Mouse (Mus musculus): ENCODE measurements around the gene Dnajc8. TPM values are rescaled to one million over a fixed set of nuclear protein-coding genes. Genes with fewer than 3 reads are reported as not detected.

Dnajc8 gene
- polyA plus RNA-seq, 1 experiment from 2014 or later = 217 TPM

DNA sequence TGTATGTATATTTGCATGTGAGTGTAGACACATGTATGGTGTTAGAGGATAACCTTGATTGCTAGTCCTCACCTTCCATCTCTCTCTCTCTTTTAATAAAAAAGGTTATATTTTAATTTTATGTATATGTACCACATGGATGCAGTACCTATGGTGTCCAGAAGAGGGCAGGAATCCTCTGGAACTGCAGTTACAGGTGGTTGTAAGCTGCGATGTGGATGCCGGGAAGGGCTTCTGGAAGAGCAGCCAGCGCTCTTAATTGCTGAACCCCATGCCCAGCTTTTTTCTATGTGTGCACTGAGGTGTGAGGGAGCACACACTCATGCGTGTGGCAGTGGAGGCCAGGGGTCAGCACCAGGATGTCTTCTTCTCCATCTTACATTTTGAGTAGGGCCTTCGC lies 33.8 kb downstream of the Dnajc8 start:
- no peaks in the 10 kb centered on the region for H3K4me1 ChIP-seq (replicated peaks; ENCODE audit: control insufficient read depth, insufficient read depth, low read length)
- H3K9me3 ChIP-seq (ENCODE audit: control insufficient read depth, low read length) = no peaks in the 10 kb centered on the region
- no peak for ATAC-seq (replicated peaks; ENCODE audit: low FRiP score)
- 91% methylated on average over 5 of the region's 5 CpGs for WGBS
- H3K36me3 ChIP-seq (ENCODE audit: control insufficient read depth, insufficient read depth, low read length) = no peaks in the 10 kb centered on the region
- no peaks in the 10 kb centered on the region for H3K27me3 ChIP-seq (ENCODE audit: control insufficient read depth, insufficient read depth, low read length)
- no peak overlapping the region for H3K4me2 ChIP-seq (ENCODE audit: low read depth, low read length, severe bottlenecking)
- no peak for DNase-seq (ENCODE audit: low spot score)
- H3K27ac ChIP-seq (ENCODE audit: low read depth, low read length) = no peak overlapping the region
- no peak overlapping the region for H3K4me3 ChIP-seq (ENCODE audit: low read depth, low read length)
- no peak overlapping the region for H3K9ac ChIP-seq (ENCODE audit: low read length)

DNA sequence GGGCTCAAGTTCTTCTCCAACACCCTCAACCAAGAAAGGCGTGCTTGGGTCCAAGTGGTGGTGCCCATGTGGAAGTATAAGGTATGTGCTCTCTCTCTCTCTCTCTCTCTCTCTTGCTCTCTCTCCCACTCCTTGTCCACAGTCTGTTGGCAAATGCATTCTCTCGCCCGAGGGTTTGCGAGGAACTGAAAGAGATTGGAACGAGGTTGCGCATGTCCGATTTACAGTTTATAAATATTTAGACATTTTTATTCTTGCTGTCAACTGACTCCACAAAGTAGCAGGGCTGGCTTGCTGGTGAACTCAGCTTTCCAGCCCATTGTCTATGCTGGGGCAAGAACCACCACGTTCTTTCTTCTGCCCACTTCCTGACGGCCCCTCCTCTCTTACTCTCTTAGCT lies 35.8 kb downstream of the Dnajc8 start:
- H3K4me2 ChIP-seq (ENCODE audit: low read depth, low read length, severe bottlenecking) = no peak overlapping the region
- no peak overlapping the region for H3K4me3 ChIP-seq (ENCODE audit: low read depth, low read length)
- H3K9ac ChIP-seq (ENCODE audit: low read length) = no peak overlapping the region
- no peaks in the 10 kb centered on the region for H3K9me3 ChIP-seq (ENCODE audit: control insufficient read depth, low read length)
- 85% methylated on average over 9 of the region's 9 CpGs for WGBS
- no peak overlapping the region for H3K27ac ChIP-seq (ENCODE audit: low read depth, low read length)
- H3K36me3 ChIP-seq (ENCODE audit: control insufficient read depth, insufficient read depth, low read length) = no peaks in the 10 kb centered on the region
- DNase-seq (ENCODE audit: low spot score) = no peak
- no peak for ATAC-seq (replicated peaks; ENCODE audit: low FRiP score)
- no peaks in the 10 kb centered on the region for H3K4me1 ChIP-seq (replicated peaks; ENCODE audit: control insufficient read depth, insufficient read depth, low read length)
- no peaks in the 10 kb centered on the region for H3K27me3 ChIP-seq (ENCODE audit: control insufficient read depth, insufficient read depth, low read length)

DNA sequence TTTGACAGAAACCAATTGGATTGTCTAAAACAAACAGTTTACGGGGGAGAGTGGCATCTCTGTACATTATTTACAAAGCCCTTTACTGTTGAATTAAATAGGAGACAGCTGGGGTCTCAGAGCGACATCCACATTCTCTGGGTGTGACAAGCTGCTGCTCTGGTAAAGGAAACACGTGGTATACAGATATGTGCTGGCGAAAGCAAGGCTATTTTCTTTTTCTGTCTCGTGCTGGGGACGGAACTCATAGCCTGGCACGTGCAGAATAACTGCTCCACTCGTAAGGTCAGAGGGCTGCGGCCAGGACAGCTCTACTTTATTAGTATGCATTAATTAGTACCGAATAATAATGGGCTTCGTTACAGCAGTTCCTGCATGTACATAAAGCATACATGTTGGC lies 38.0 kb downstream of the Dnajc8 start:
- no peaks in the 10 kb centered on the region for H3K4me1 ChIP-seq (replicated peaks; ENCODE audit: control insufficient read depth, insufficient read depth, low read length)
- H3K4me2 ChIP-seq (ENCODE audit: low read depth, low read length, severe bottlenecking) = no peak overlapping the region
- no peaks in the 10 kb centered on the region for H3K9me3 ChIP-seq (ENCODE audit: control insufficient read depth, low read length)
- no peaks in the 10 kb centered on the region for H3K36me3 ChIP-seq (ENCODE audit: control insufficient read depth, insufficient read depth, low read length)
- no peak overlapping the region for H3K27ac ChIP-seq (ENCODE audit: low read depth, low read length)
- no peaks in the 10 kb centered on the region for H3K27me3 ChIP-seq (ENCODE audit: control insufficient read depth, insufficient read depth, low read length)
- DNase-seq (ENCODE audit: low spot score) = no peak
- no peak overlapping the region for H3K9ac ChIP-seq (ENCODE audit: low read length)
- 59% methylated on average over 11 of the region's 11 CpGs for WGBS
- ATAC-seq (replicated peaks; ENCODE audit: low FRiP score) = no peak
- no peak overlapping the region for H3K4me3 ChIP-seq (ENCODE audit: low read depth, low read length)

DNA sequence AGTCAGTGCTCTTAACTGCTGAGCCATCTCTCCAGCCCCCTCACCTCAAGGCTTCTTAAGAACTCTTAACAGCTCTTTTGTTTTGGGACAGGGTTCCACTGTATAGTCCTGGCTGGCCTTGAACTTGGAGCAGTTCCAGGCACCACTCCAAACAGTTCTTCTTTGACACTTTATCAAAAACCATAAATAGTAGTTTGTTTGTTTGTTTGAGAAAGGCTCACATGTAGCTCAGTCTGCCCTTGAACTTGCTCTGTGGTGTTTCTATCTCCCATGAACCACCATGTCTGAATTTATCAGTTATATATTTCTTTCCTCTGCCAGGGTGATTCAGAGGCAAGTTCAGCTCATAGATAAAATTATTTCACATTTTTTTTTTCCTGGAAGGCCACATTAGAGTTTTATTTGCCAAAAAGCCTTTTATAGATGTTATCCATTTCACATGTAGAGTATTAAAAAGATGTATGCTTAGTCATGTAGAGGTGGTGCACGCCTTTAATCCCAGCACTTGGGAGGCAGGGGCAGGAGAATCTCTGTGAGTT lies 39.5 kb downstream of the Dnajc8 start:
- Histone ChIP-seq H3K9ac (ENCODE audit: low read length) (no peak overlapping the region), H3K27me3 (ENCODE audit: control insufficient read depth, insufficient read depth, low read length) (no peaks in the 10 kb centered on the region), H3K27ac (ENCODE audit: low read depth, low read length) (no peak overlapping the region), H3K36me3 (ENCODE audit: control insufficient read depth, insufficient read depth, low read length) (no peaks in the 10 kb centered on the region), H3K4me1 (replicated peaks; ENCODE audit: control insufficient read depth, insufficient read depth, low read length) (no peaks in the 10 kb centered on the region), H3K9me3 (ENCODE audit: control insufficient read depth, low read length) (no peaks in the 10 kb centered on the region), H3K4me2 (ENCODE audit: low read depth, low read length, severe bottlenecking) (no peak overlapping the region), H3K4me3 (ENCODE audit: low read depth, low read length) (no peak overlapping the region)
- DNase-seq (ENCODE audit: low spot score) = no peak
- ATAC-seq (replicated peaks; ENCODE audit: low FRiP score) = no peak
- 90% methylated on average over 1 of the region's 1 CpGs for WGBS

DNA sequence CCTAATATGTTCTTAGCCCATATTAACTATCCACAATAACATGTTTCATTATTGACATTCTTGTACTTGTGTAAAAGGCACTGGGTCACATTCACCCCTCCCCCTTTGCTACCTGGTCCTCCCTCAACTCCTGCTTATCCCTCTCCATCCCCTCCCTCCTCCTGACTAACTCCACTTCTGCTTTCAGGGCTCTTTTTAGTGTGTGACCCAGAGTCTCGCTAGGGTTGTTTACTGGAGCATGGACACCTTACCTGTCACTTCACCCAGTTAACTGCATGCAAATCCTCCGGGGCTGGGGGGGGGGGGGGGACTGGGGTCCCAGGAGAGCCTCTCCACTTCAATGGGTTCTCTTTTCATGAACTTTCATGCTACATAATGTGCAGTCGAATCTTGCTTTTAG lies 48.4 kb downstream of the Dnajc8 start:
- Histone ChIP-seq H3K36me3 (ENCODE audit: control insufficient read depth, insufficient read depth, low read length) (no peaks in the 10 kb centered on the region), H3K4me3 (ENCODE audit: low read depth, low read length) (no peak overlapping the region), H3K4me1 (replicated peaks; ENCODE audit: control insufficient read depth, insufficient read depth, low read length) (no peaks in the 10 kb centered on the region), H3K27ac (ENCODE audit: low read depth, low read length) (no peak overlapping the region), H3K9ac (ENCODE audit: low read length) (no peak overlapping the region), H3K9me3 (ENCODE audit: control insufficient read depth, low read length) (no peaks in the 10 kb centered on the region), H3K27me3 (ENCODE audit: control insufficient read depth, insufficient read depth, low read length) (no peaks in the 10 kb centered on the region), H3K4me2 (ENCODE audit: low read depth, low read length, severe bottlenecking) (no peak overlapping the region)
- DNase-seq (ENCODE audit: low spot score) = no peak
- 69% methylated on average over 3 of the region's 3 CpGs for WGBS
- no peak for ATAC-seq (replicated peaks; ENCODE audit: low FRiP score)

DNA sequence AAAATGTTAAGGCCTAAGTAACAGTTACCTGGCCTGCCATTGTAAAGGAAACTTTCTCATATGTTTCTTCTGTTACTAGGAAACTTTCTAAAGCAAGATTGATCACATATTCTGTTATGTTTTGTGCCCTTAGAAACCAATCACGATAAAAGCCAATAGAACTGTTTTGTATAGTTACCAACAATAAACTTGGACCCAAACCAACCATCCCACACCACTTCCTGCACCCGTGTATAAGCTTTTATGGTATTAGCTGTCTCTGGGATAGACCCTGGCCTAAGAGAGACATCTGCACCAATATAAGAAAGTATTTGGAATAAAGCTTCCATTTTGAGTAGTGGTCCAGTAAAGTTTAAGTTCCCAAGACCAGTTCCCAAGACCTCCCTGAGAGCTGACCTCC lies 49.6 kb downstream of the Dnajc8 start:
- no peaks in the 10 kb centered on the region for H3K9me3 ChIP-seq (ENCODE audit: control insufficient read depth, low read length)
- no peak overlapping the region for H3K9ac ChIP-seq (ENCODE audit: low read length)
- H3K4me1 ChIP-seq (replicated peaks; ENCODE audit: control insufficient read depth, insufficient read depth, low read length) = no peaks in the 10 kb centered on the region
- H3K27me3 ChIP-seq (ENCODE audit: control insufficient read depth, insufficient read depth, low read length) = no peaks in the 10 kb centered on the region
- no peaks in the 10 kb centered on the region for H3K36me3 ChIP-seq (ENCODE audit: control insufficient read depth, insufficient read depth, low read length)
- ATAC-seq (replicated peaks; ENCODE audit: low FRiP score) (no peak), DNase-seq (ENCODE audit: low spot score) (no peak)
- no peak overlapping the region for H3K27ac ChIP-seq (ENCODE audit: low read depth, low read length)
- H3K4me3 ChIP-seq (ENCODE audit: low read depth, low read length) = no peak overlapping the region
- H3K4me2 ChIP-seq (ENCODE audit: low read depth, low read length, severe bottlenecking) = no peak overlapping the region
- WGBS = 87% methylated on average over 2 of the region's 2 CpGs

DNA sequence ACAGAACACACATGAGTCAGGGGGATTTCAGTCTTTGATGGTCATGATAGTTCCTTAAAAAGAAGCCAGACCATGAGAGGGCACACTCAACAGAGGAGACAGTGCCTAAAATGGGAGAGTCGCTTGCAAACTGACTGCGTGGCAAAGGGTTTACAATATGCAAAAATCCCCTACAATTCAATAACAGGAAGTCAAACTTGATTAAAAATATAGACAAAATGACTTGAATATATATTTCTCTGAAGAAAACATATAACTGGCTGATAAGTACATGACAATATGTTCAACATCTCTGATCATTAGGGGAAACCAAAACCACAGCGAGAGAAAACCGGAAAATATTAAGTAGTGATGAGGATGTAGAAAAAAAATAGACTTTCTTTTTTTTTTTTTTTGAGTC lies 50.9 kb downstream of the Dnajc8 start:
- WGBS = 93% methylated on average over 4 of the region's 4 CpGs
- DNase-seq (ENCODE audit: low spot score) = no peak

DNA sequence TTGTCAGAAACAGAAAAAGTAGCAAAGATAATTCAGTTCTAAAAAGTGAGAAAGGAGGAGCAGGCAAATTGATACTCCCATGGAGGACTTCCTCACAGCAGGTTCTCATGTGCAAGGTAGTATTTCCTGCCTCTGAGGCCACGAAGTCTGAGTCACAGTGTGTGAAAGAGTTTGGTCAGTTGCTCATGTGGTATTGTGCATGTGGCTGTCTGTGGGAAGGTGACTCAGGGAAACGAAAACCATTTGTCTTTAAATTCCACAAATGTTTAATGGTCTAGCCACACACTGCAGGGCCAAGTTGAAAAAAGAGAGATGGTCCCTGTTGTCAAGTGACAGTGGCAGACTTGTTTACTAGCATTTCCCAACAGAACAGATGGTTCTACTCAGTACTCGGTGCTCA lies 53.2 kb downstream of the Dnajc8 start:
- no peak for DNase-seq (ENCODE audit: low spot score)
- Histone ChIP-seq H3K27me3 (ENCODE audit: control insufficient read depth, insufficient read depth, low read length) (no peaks in the 10 kb centered on the region), H3K9ac (ENCODE audit: low read length) (no peak overlapping the region), H3K9me3 (ENCODE audit: control insufficient read depth, low read length) (no peaks in the 10 kb centered on the region), H3K36me3 (ENCODE audit: control insufficient read depth, insufficient read depth, low read length) (no peaks in the 10 kb centered on the region), H3K4me3 (ENCODE audit: low read depth, low read length) (no peak overlapping the region), H3K4me2 (ENCODE audit: low read depth, low read length, severe bottlenecking) (no peak overlapping the region), H3K4me1 (replicated peaks; ENCODE audit: control insufficient read depth, insufficient read depth, low read length) (no peaks in the 10 kb centered on the region), H3K27ac (ENCODE audit: low read depth, low read length) (no peak overlapping the region)
- no peak for ATAC-seq (replicated peaks; ENCODE audit: low FRiP score)
- 78% methylated on average over 3 of the region's 3 CpGs for WGBS

More for the DNA sequence above, 50.9 kb downstream of the Dnajc8 start:
- Histone ChIP-seq H3K27ac (ENCODE audit: low read depth, low read length) (no peak overlapping the region), H3K27me3 (ENCODE audit: control insufficient read depth, insufficient read depth, low read length) (no peaks in the 10 kb centered on the region), H3K9me3 (ENCODE audit: control insufficient read depth, low read length) (no peaks in the 10 kb centered on the region), H3K36me3 (ENCODE audit: control insufficient read depth, insufficient read depth, low read length) (no peaks in the 10 kb centered on the region), H3K4me2 (ENCODE audit: low read depth, low read length, severe bottlenecking) (no peak overlapping the region), H3K9ac (ENCODE audit: low read length) (no peak overlapping the region), H3K4me1 (replicated peaks; ENCODE audit: control insufficient read depth, insufficient read depth, low read length) (no peaks in the 10 kb centered on the region), H3K4me3 (ENCODE audit: low read depth, low read length) (no peak overlapping the region)
- no peak for ATAC-seq (replicated peaks; ENCODE audit: low FRiP score)

DNA sequence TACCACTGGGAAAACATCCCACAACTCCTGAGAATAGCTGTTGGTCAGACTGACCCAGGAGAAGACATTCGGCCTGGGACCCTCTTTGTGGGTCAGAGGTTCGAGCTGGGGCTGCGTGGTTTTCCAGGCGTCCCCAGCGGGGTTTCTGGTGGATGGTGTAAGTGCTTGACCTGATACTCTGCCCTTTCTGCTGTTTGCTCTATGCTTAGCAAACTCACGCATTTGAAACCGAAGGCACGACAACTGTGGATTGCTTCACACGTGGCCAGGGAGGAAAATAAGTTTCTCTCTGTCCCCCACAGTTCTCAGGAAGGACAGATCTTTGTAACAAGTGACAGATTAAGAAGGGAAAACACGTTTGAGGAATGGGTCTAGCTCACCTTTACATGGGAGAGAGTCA lies 55.3 kb downstream of the Dnajc8 start:
- WGBS = 89% methylated on average over 10 of the region's 10 CpGs
- H3K9me3 ChIP-seq (ENCODE audit: control insufficient read depth, low read length) = no peaks in the 10 kb centered on the region
- H3K27me3 ChIP-seq (ENCODE audit: control insufficient read depth, insufficient read depth, low read length) = no peaks in the 10 kb centered on the region
- no peaks in the 10 kb centered on the region for H3K4me1 ChIP-seq (replicated peaks; ENCODE audit: control insufficient read depth, insufficient read depth, low read length)
- H3K9ac ChIP-seq (ENCODE audit: low read length) = no peak overlapping the region
- ATAC-seq (replicated peaks; ENCODE audit: low FRiP score) (no peak), DNase-seq (ENCODE audit: low spot score) (no peak)
- H3K36me3 ChIP-seq (ENCODE audit: control insufficient read depth, insufficient read depth, low read length) = no peaks in the 10 kb centered on the region
- H3K27ac ChIP-seq (ENCODE audit: low read depth, low read length) = no peak overlapping the region
- no peak overlapping the region for H3K4me2 ChIP-seq (ENCODE audit: low read depth, low read length, severe bottlenecking)
- no peak overlapping the region for H3K4me3 ChIP-seq (ENCODE audit: low read depth, low read length)
